Mouse (Mus musculus): ENCODE results near the gene Obox7. TPM values are rescaled to one million over a fixed set of nuclear protein-coding genes. Genes with fewer than 3 reads are reported as not detected.
"Not testable (repeated sequence)": the region's sequence is repeated elsewhere in the genome, so short reads cannot be mapped to it uniquely, and the experiment has no call there.

Gene Obox7
- not detected in 2 replicates for polyA plus RNA-seq (2014; fragmentation: Nextera tagmentation; extraction: Ambion mirVana)

GRCm38 (mm10) chr7:14659196-14659595 lies at the start of gene Obox7:
Gene Obox7, plus strand, starts transcription at chr7:14659496.
- not testable (repeated sequence) for ATAC-seq (replicated peaks; ENCODE audit: low FRiP score); H3K9me3 ChIP-seq (ENCODE audit: control insufficient read depth, low read length)
- 72% methylated on average over 1 of the region's 1 CpGs for WGBS

GRCm38 (mm10) chr7:14622556-14623542 lies 36.4 kb upstream of the Obox7 start:
- H3K27ac ChIP-seq (ENCODE audit: low read depth, low read length); H3K4me1 ChIP-seq (replicated peaks; ENCODE audit: control insufficient read depth, insufficient read depth, low read length); H3K36me3 ChIP-seq (ENCODE audit: control insufficient read depth, insufficient read depth, low read length); H3K9me3 ChIP-seq (ENCODE audit: control insufficient read depth, low read length); H3K27me3 ChIP-seq (ENCODE audit: control insufficient read depth, insufficient read depth, low read length); H3K9ac ChIP-seq (ENCODE audit: low read length): not testable (repeated sequence)
- DNase-seq (ENCODE audit: low spot score) (peak; percentile 49), ATAC-seq (replicated peaks; ENCODE audit: low FRiP score) (peak; percentile 93)
- peak overlapping the region; percentile 24 for H3K4me3 ChIP-seq (ENCODE audit: low read depth, low read length)
- WGBS, result 3% methylated on average over 76 of the region's 132 CpGs
- H3K4me2 ChIP-seq (ENCODE audit: low read depth, low read length, severe bottlenecking), result peak overlapping the region; percentile 31; the same call in 1 of the 2 replicates

More at GRCm38 (mm10) chr7:14659196-14659595, at the start of gene Obox7:
- not testable (repeated sequence) for DNase-seq (ENCODE audit: low spot score); H3K4me1 ChIP-seq (replicated peaks; ENCODE audit: control insufficient read depth, insufficient read depth, low read length); H3K4me2 ChIP-seq (ENCODE audit: low read depth, low read length, severe bottlenecking); H3K36me3 ChIP-seq (ENCODE audit: control insufficient read depth, insufficient read depth, low read length); H3K9ac ChIP-seq (ENCODE audit: low read length); H3K27ac ChIP-seq (ENCODE audit: low read depth, low read length); H3K27me3 ChIP-seq (ENCODE audit: control insufficient read depth, insufficient read depth, low read length); H3K4me3 ChIP-seq (ENCODE audit: low read depth, low read length)

Other genes starting within 250 kb of the Obox7 start
- gene Sult2a8, start 212.7 kb upstream of the Obox7 start, polyA plus RNA-seq (2014; fragmentation: Nextera tagmentation; extraction: Ambion mirVana), result not detected in 2 replicates
- gene Sult2a7, start 165.3 kb upstream of the Obox7 start, polyA plus RNA-seq (2014; fragmentation: Nextera tagmentation; extraction: Ambion mirVana), result not detected in 2 replicates
- gene Vmn1r90, start 96.0 kb upstream of the Obox7 start, polyA plus RNA-seq (2014; fragmentation: Nextera tagmentation; extraction: Ambion mirVana), result 0.05 and 0.21 TPM in 2 replicates